In genomic region chr8:94489809-94490483, GRCm38 (mm10) we compare ENCODE assay signal across 25 mouse cellular contexts. TPM values are rescaled to one million over a fixed set of nuclear protein-coding genes. Genes with fewer than 3 reads are reported as not detected.
DNase-seq lines count a peak whose midpoint lies in the region; ATAC-seq and TF ChIP-seq lines count a peak whose summit lies in the region.
"Had no signal": no experiment of that assay in that cellular context is flagged by ENCODE, and none has a peak within 500 bp of the region (broad histone marks: within the 10 kb centered on the region; RNA-seq: fewer than 3 reads in every experiment).

No protein-coding gene starts in this region.

- H3K9me3 ChIP-seq in kidney, postnatal 0 days (replicated peaks; ENCODE audit: low read length) = no peaks in the 10 kb centered on the region
- H3K9me3 ChIP-seq in midbrain, embryonic 14.5 days (ENCODE audit: control insufficient read depth, low read length) = no peaks in the 10 kb centered on the region
- no peaks in the 10 kb centered on the region for H3K9me3 ChIP-seq in midbrain, embryonic 16.5 days (replicated peaks; ENCODE audit: control insufficient read depth, low read length, poor library complexity, severe bottlenecking)
- H3K9me3 ChIP-seq: embryonic facial prominence, embryonic 12.5 days; forebrain, embryonic 15.5 days; G1E; heart, embryonic 15.5 days; hindbrain, embryonic 13.5 days; limb, embryonic 13.5 days; lung, embryonic 15.5 days; megakaryocyte, embryonic 14.5 days had no signal

- H3K4me2 ChIP-seq in kidney, postnatal 0 days (ENCODE audit: low read length) = no peak overlapping the region
- no peak overlapping the region for H3K4me2 ChIP-seq in midbrain, embryonic 14.5 days (ENCODE audit: low read length)
- no peak overlapping the region for H3K4me2 ChIP-seq in midbrain, embryonic 16.5 days (ENCODE audit: low read length)
- H3K4me2 ChIP-seq: embryonic facial prominence, embryonic 12.5 days; forebrain, embryonic 15.5 days; heart, embryonic 15.5 days; hindbrain, embryonic 13.5 days; limb, embryonic 13.5 days; lung, embryonic 15.5 days had no signal

- no peak for ATAC-seq in kidney, postnatal 0 days (replicated peaks; ENCODE audit: low FRiP score, low read depth)
- no peak for ATAC-seq in midbrain, embryonic 14.5 days (ENCODE audit: low FRiP score, low TSS enrichment)
- ATAC-seq in midbrain, embryonic 16.5 days = no peak
- ATAC-seq: CD4-positive, CD25-positive, alpha-beta regulatory T cell, adult 4 months; forebrain, embryonic 15.5 days had no signal

- TF ChIP-seq CTCF in kidney, postnatal 0 days (IDR thresholded peaks at IDR 0.05; ENCODE audit: low read depth) = peak; percentile 45; the same call in 1 of the 2 replicates
- no peak for TF ChIP-seq CTCF in kidney, adult 2 months (conservative IDR thresholded peaks at IDR 0.05; ENCODE audit: insufficient read depth, insufficient read length, low read depth, low read length)

- no peaks in the 10 kb centered on the region for H3K4me1 ChIP-seq in kidney, postnatal 0 days (replicated peaks; ENCODE audit: insufficient read depth, low read length)
- H3K4me1 ChIP-seq in kidney, adult 2 months (ENCODE audit: control insufficient read depth, insufficient read depth, low read length) = no peaks in the 10 kb centered on the region
- H3K4me1 ChIP-seq in midbrain, embryonic 14.5 days (ENCODE audit: control insufficient read depth, insufficient read depth, low read length) = peaks cover 4% of the 10 kb centered on the region; the same call in 1 of the 2 replicates
- peaks cover 6% of the 10 kb centered on the region; the same call in 1 of the 2 replicates for H3K4me1 ChIP-seq in midbrain, embryonic 16.5 days (ENCODE audit: control insufficient read depth, insufficient read depth, low read length)
- H3K4me1 ChIP-seq: embryonic facial prominence, embryonic 12.5 days had no signal

- H3K27ac ChIP-seq in kidney, postnatal 0 days = no peak overlapping the region
- H3K27ac ChIP-seq in kidney, adult 2 months (ENCODE audit: insufficient read depth, low read depth, low read length) = no peak overlapping the region
- H3K27ac ChIP-seq in midbrain, embryonic 14.5 days (replicated peaks; ENCODE audit: low read depth, low read length) = no peak overlapping the region
- H3K27ac ChIP-seq in midbrain, embryonic 16.5 days (ENCODE audit: low read length) = no peak overlapping the region
- H3K27ac ChIP-seq: embryonic facial prominence, embryonic 12.5 days; forebrain, embryonic 15.5 days; gastrocnemius, adult 2 months; heart, embryonic 15.5 days; hindbrain, embryonic 13.5 days; limb, embryonic 13.5 days; lung, embryonic 15.5 days had no signal

- WGBS in kidney, postnatal 0 days = 70% methylated on average over 4 of the region's 4 CpGs
- WGBS in kidney, adult 2 months = 77% methylated on average over 4 of the region's 4 CpGs
- WGBS in midbrain, embryonic 14.5 days = 73% methylated on average over 4 of the region's 4 CpGs
- WGBS in midbrain, embryonic 16.5 days = 73% methylated on average over 4 of the region's 4 CpGs

- DNase-seq in embryo, embryonic 11 days = peak; percentile 5
- no peak for DNase-seq in embryo, embryonic 10 days (ENCODE audit: low spot score)
- no peak for DNase-seq in kidney, postnatal 0 days (ENCODE audit: low spot score)
- DNase-seq in kidney, adult 2 months = no peak
- DNase-seq in midbrain, embryonic 14.5 days = peak; percentile 9
- peak; percentile 6 for DNase-seq in c-Kit-positive CD71-positive TER-119-negative erythroid progenitor cells, embryonic 14.5 days (ENCODE audit: low read depth)
- DNase-seq in ovary, postnatal 10 days (ENCODE audit: low spot score) = no peak
- DNase-seq: cerebellum, adult 11 months; gastrocnemius, adult 2 months; heart, adult 18-20 months; kidney, adult 11 months; kidney, postnatal 14 days; layer of hippocampus, adult 9-11 months; right cerebral cortex, postnatal 4 days; thymus, adult 18-20 months had no signal

- no peak overlapping the region for H3K4me3 ChIP-seq in kidney, postnatal 0 days (replicated peaks; ENCODE audit: low read depth, low read length)
- no peak overlapping the region for H3K4me3 ChIP-seq in kidney, adult 2 months (ENCODE audit: insufficient read depth, low read depth, low read length)
- H3K4me3 ChIP-seq in midbrain, embryonic 14.5 days (replicated peaks; ENCODE audit: low read depth, low read length) = no peak overlapping the region
- H3K4me3 ChIP-seq in midbrain, embryonic 16.5 days (ENCODE audit: low read depth, low read length) = no peak overlapping the region
- H3K4me3 ChIP-seq: embryonic facial prominence, embryonic 12.5 days; forebrain, embryonic 15.5 days; gastrocnemius, adult 2 months; heart, embryonic 15.5 days; hindbrain, embryonic 13.5 days; limb, embryonic 13.5 days; lung, embryonic 15.5 days; megakaryocyte, embryonic 14.5 days had no signal

- H3K27me3 ChIP-seq in kidney, postnatal 0 days (ENCODE audit: insufficient read depth, low read length) = no peaks in the 10 kb centered on the region
- no peaks in the 10 kb centered on the region for H3K27me3 ChIP-seq in kidney, adult 2 months (replicated peaks; ENCODE audit: control insufficient read depth, insufficient read depth, low read length)
- no peaks in the 10 kb centered on the region for H3K27me3 ChIP-seq in midbrain, embryonic 14.5 days (ENCODE audit: control insufficient read depth, insufficient read depth, low read length)
- H3K27me3 ChIP-seq in midbrain, embryonic 16.5 days (ENCODE audit: control insufficient read depth, insufficient read depth, low read depth, low read length) = no peaks in the 10 kb centered on the region
- H3K27me3 ChIP-seq: forebrain, embryonic 15.5 days had no signal

- H3K36me3 ChIP-seq in kidney, postnatal 0 days (ENCODE audit: insufficient read depth, low read length) = no peaks in the 10 kb centered on the region
- no peaks in the 10 kb centered on the region for H3K36me3 ChIP-seq in kidney, adult 2 months (ENCODE audit: control insufficient read depth, insufficient read depth, low read length)
- no peaks in the 10 kb centered on the region for H3K36me3 ChIP-seq in midbrain, embryonic 14.5 days (ENCODE audit: control insufficient read depth, insufficient read depth, low read length)
- H3K36me3 ChIP-seq in midbrain, embryonic 16.5 days (ENCODE audit: control insufficient read depth, insufficient read depth, low read length) = no peaks in the 10 kb centered on the region
- H3K36me3 ChIP-seq: embryonic facial prominence, embryonic 12.5 days; forebrain, embryonic 15.5 days; G1E; heart, embryonic 15.5 days; hindbrain, embryonic 13.5 days; limb, embryonic 13.5 days; lung, embryonic 15.5 days had no signal

- no peak overlapping the region for H3K9ac ChIP-seq in kidney, postnatal 0 days (ENCODE audit: low read depth, low read length)
- H3K9ac ChIP-seq in midbrain, embryonic 14.5 days (replicated peaks; ENCODE audit: low read length) = no peak overlapping the region
- no peak overlapping the region for H3K9ac ChIP-seq in midbrain, embryonic 16.5 days (ENCODE audit: low read depth, low read length)
- H3K9ac ChIP-seq: embryonic facial prominence, embryonic 12.5 days; forebrain, embryonic 15.5 days; heart, embryonic 15.5 days; hindbrain, embryonic 13.5 days; limb, embryonic 13.5 days; lung, embryonic 15.5 days had no signal

- TF ChIP-seq POLR2A in kidney, adult 2 months (IDR thresholded peaks at IDR 0.05; ENCODE audit: low read depth, low read length) = no peak

RNA-seq across cellular contexts. Expression of gene Cpne2, which starts 42.8 kb away (rescaled TPM):
- 11.4 and 12.9 TPM in 2 replicates for polyA plus RNA-seq in kidney, postnatal 0 days (2015; fragmentation: Nextera tagmentation; extraction: Ambion mirVana)
- polyA plus RNA-seq in kidney, adult 2 months (2012; rRNA removed) = 28.9 and 31.5 TPM in 2 replicates
- 11.5 and 14.1 TPM in 2 replicates for polyA plus RNA-seq in midbrain, embryonic 14.5 days (2014; fragmentation: Nextera tagmentation; extraction: Ambion mirVana)
- polyA plus RNA-seq in midbrain, embryonic 16.5 days (2015; fragmentation: Nextera tagmentation; extraction: Ambion mirVana) = 25.0 and 26.2 TPM in 2 replicates

RNA-seq across cellular contexts. Expression of gene Nlrc5, which starts 55.8 kb away (rescaled TPM):
- polyA plus RNA-seq in kidney, postnatal 0 days (2015; fragmentation: Nextera tagmentation; extraction: Ambion mirVana) = 0.23 and 0.28 TPM in 2 replicates
- 4.0 and 6.6 TPM in 2 replicates for polyA plus RNA-seq in kidney, adult 2 months (2012; rRNA removed)
- polyA plus RNA-seq in midbrain, embryonic 14.5 days (2014; fragmentation: Nextera tagmentation; extraction: Ambion mirVana) = 0.32 and 1.2 TPM in 2 replicates
- 0.49 and 0.77 TPM in 2 replicates for polyA plus RNA-seq in midbrain, embryonic 16.5 days (2015; fragmentation: Nextera tagmentation; extraction: Ambion mirVana)

Comparison
In these comparisons a context has a peak if more than half of its experiments do, and no peak if none do; other contexts are left out.
1. DNase-seq: peak in embryo, embryonic 11 days (single experiment), midbrain, embryonic 14.5 days (single experiment) and c-Kit-positive CD71-positive TER-119-negative erythroid progenitor cells, embryonic 14.5 days (single experiment); none in embryo, embryonic 10 days (single experiment), kidney, postnatal 0 days (single experiment), kidney, adult 2 months (single experiment) and ovary, postnatal 10 days (single experiment).